Mouse (Mus musculus) ES-E14 (cell line): ENCODE measurements around the gene Rps6kl1. TPM values are rescaled to one million over a fixed set of nuclear protein-coding genes. Genes with fewer than 3 reads are reported as not detected.

Experiments
- DNase-seq: peaks from one replicate; pipeline ENCODE4 v3.0.0-alpha.2; 2013; ENCODE audit warnings: low read depth, low spot score
- H3K27ac ChIP-seq: 2 replicates; pipeline ENCODE4 v1.5.1; 2012; ENCODE audit warnings: low read depth, mild to moderate bottlenecking, low read length, moderate library complexity, mixed read lengths; ENCODE audit not compliant: poor library complexity, insufficient read depth, severe bottlenecking
- H3K36me3 ChIP-seq: 2 replicates; pipeline ENCODE4 v1.6.1; 2012; ENCODE audit warnings: mild to moderate bottlenecking, low read length, moderate library complexity, mixed read lengths; ENCODE audit not compliant: control insufficient read depth, poor library complexity, insufficient read depth, severe bottlenecking
- H3K4me1 ChIP-seq, 2 experiments: fragments of 150-350 bp in 1 of 2; sonication (generic) in 1 of 2; 2 replicates each; pipeline ENCODE4 v1.6.1; 2012; ENCODE audit warnings: low read length in 2 of 2, mild to moderate bottlenecking in 1 of 2, mixed read lengths in 1 of 2; ENCODE audit not compliant: control insufficient read depth in 2 of 2, insufficient read depth in 2 of 2, poor library complexity in 1 of 2
- H3K4me3 ChIP-seq, 2 experiments: fragments of 150-350 bp in 1 of 2; sonication (generic) in 1 of 2; 2 replicates each; pipeline ENCODE4 v1.5.1; 2012; ENCODE audit warnings: low read length in 2 of 2, low read depth in 1 of 2, mild to moderate bottlenecking in 1 of 2, mixed read lengths in 1 of 2; ENCODE audit not compliant: insufficient read depth in 1 of 2, poor library complexity in 1 of 2, severe bottlenecking in 1 of 2
- H3K9ac ChIP-seq: 2 replicates; pipeline ENCODE4 v1.6.1; 2012; ENCODE audit warnings: low read depth, mild to moderate bottlenecking, low read length, mixed read lengths; ENCODE audit not compliant: poor library complexity, insufficient read depth, severe bottlenecking
- H3K9me3 ChIP-seq: fragments of 150-350 bp; sonication (generic); 2 replicates; pipeline ENCODE4 v1.6.1; 2012; ENCODE audit warnings: low read depth, mild to moderate bottlenecking, low read length; ENCODE audit not compliant: control insufficient read depth, insufficient read depth
- CHD2 ChIP-seq: IDR thresholded peaks from 2 replicates; pipeline ENCODE4 v1.6.1; 2014; ENCODE audit warnings: mild to moderate bottlenecking, low read depth, low read length, inconsistent platforms
- HCFC1 ChIP-seq: IDR thresholded peaks from 2 replicates; pipeline ENCODE4 v1.6.1; 2012; ENCODE audit warnings: low read length, inconsistent platforms, borderline replicate concordance; ENCODE audit not compliant: insufficient read depth
- MAFK ChIP-seq: IDR thresholded peaks from 2 replicates; pipeline ENCODE4 v1.6.1; 2014; ENCODE audit warnings: mild to moderate bottlenecking, low read depth, low read length, inconsistent platforms; ENCODE audit not compliant: insufficient read depth
- ZC3H11A ChIP-seq: IDR thresholded peaks from 2 replicates; pipeline ENCODE4 v1.6.1; 2012; ENCODE audit warnings: low read depth, mild to moderate bottlenecking, inconsistent platforms, low read length, borderline replicate concordance
- ZNF384 ChIP-seq: IDR thresholded peaks from 2 replicates; pipeline ENCODE4 v1.6.1; 2012; ENCODE audit warnings: low read depth, low read length, inconsistent platforms
- in situ Hi-C, 2 experiments: fragments of 600-800 bp; cut with MboI; formaldehyde crosslinking; loops; one replicate each; pipeline ENCODE4 v1.15.1; 2025; ENCODE audit warnings: low sequenced_read_pairs in 2 of 2, inconsistent platforms in 1 of 2; ENCODE audit not compliant: unreplicated experiment in 2 of 2
- total RNA-seq: library from RNA; depleted of rRNA; stranded (reverse); fragments of 300-350 nt; gene quantifications from 2 replicates; pipeline ENCODE4 v1.2.3, GENCODE M21; 2012

The Rps6kl1 gene
- total RNA-seq, 1 experiment = 4.0 TPM

GRCm38 (mm10) chr12:85106292-85106691 is 44.8 kb downstream of the Rps6kl1 start:
- Histone ChIP-seq H3K9me3 (no peaks in the 10 kb centered on the region), H3K4me1 (peaks cover 5 to 8% of the 10 kb centered on the region in 2 experiments; a peak in 1 of 4 replicates), H3K36me3 (no peaks in the 10 kb centered on the region), H3K27ac (no peak overlapping the region), H3K4me3 (no peak overlapping the region; a peak in 1 of 4 replicates), H3K9ac (no peak overlapping the region)
- DNase-seq = no peak
- in situ Hi-C loops = no loop called here
- TF ChIP-seq CHD2 (no peak), MAFK (no peak), HCFC1 (no peak), ZNF384 (no peak), ZC3H11A (no peak)

DNA sequence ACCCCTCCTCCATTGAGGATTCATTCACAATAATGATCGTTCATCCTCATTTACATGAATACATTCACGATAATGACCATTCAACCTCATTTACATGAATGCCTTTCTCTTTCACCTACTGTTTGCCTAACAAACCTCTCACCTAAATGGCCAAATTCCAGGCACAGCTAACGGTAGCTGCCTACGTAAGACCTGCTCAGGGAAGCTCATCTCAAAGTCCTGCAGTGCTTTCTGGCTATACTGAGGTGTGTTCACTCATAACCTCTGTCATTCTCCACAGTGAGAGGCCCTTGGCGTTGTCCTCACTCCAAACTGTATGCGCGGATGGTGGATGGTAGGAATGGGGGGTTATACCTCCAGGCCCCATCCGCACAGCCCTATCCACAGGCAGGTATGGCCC is 46.3 kb downstream of the Rps6kl1 start:
- Histone ChIP-seq H3K36me3 (no peaks in the 10 kb centered on the region), H3K9ac (no peak overlapping the region), H3K4me3 (no peak overlapping the region), H3K9me3 (no peaks in the 10 kb centered on the region), H3K4me1 (peaks cover 3 to 4% of the 10 kb centered on the region in 2 experiments; a peak in 1 of 4 replicates), H3K27ac (no peak overlapping the region)
- in situ Hi-C loops = no loop called here
- TF ChIP-seq MAFK (no peak), ZNF384 (no peak), CHD2 (no peak), ZC3H11A (no peak), HCFC1 (no peak)
- DNase-seq = no peak

DNA sequence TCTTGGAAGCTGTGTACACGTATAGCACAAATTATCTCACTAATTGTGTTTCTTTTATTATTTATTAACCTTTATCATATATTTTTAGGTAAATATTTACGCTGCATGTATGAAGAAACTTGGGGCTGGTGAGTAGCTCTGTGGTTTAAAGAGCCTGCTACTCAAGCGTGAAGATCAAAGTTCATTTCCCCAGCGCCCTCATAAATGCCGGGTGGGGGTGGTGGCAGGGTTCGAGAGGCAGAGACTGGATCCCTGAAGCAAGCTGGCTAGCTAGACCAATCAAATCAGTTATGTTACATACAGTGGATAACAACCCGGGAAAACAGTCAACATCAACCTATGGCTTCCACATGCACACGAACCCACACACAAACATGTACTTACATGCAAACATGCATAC is 48.0 kb downstream of the Rps6kl1 start:
- in situ Hi-C loops = no loop called here

GRCm38 (mm10) chr12:85101521-85102106 is 49.5 kb downstream of the Rps6kl1 start:
- in situ Hi-C loops = no loop called here
- Histone ChIP-seq H3K9me3 (no peaks in the 10 kb centered on the region), H3K4me3 (no peak overlapping the region), H3K27ac (no peak overlapping the region), H3K36me3 (no peaks in the 10 kb centered on the region), H3K9ac (no peak overlapping the region), H3K4me1 (peaks cover 0 to 4% of the 10 kb centered on the region in 2 experiments; a peak in 1 of 4 replicates)
- DNase-seq = no peak
- TF ChIP-seq ZC3H11A = no peak
- TF ChIP-seq CHD2 = no peak
- no peak for TF ChIP-seq MAFK
- TF ChIP-seq HCFC1 = no peak
- no peak for TF ChIP-seq ZNF384

More for the DNA sequence above, 48.0 kb downstream of the Rps6kl1 start:
- Histone ChIP-seq H3K9ac (no peak overlapping the region), H3K9me3 (no peaks in the 10 kb centered on the region), H3K4me3 (no peak overlapping the region), H3K27ac (no peak overlapping the region), H3K4me1 (peaks cover 0 to 4% of the 10 kb centered on the region in 2 experiments; a peak in 1 of 4 replicates), H3K36me3 (no peaks in the 10 kb centered on the region)
- TF ChIP-seq HCFC1 = no peak
- no peak for DNase-seq

DNA sequence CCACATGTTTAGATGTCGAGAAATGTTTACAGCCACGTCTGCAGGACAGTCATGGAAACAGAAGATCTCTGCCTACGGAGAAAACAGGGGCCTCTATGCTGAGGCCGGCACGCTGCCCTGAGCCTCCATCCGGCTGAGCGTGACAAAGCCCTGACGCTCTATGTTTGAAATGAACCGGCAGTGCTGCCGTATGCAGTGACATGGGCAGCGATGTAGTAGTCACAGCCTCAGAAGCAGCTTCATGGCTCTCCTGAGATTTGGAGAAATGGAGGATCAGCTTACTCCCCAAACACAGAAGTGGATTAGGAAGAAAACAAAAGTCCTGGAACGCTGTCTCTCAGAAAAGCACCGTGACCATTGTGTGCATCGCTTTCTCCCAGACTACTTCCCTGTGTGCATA is 50.1 kb downstream of the Rps6kl1 start:
- TF ChIP-seq CHD2 (no peak), HCFC1 (no peak), ZC3H11A (no peak), ZNF384 (no peak), MAFK (no peak)
- no peak overlapping the region for H3K4me3 ChIP-seq
- peaks cover 0 to 3% of the 10 kb centered on the region in 2 experiments; a peak in 1 of 4 replicates for H3K4me1 ChIP-seq
- no peak overlapping the region for H3K27ac ChIP-seq
- no peaks in the 10 kb centered on the region for H3K9me3 ChIP-seq
- in situ Hi-C loops = no loop called here
- no peak overlapping the region for H3K9ac ChIP-seq
- H3K36me3 ChIP-seq = no peaks in the 10 kb centered on the region
- DNase-seq = no peak
